Mouse (Mus musculus) C2C12 (cell line): ENCODE results near the gene Igfbp5.

Source experiments
- CEBPB ChIP-seq: IDR thresholded peaks from one replicate; pipeline ENCODE4 v1.6.1; 2011; ENCODE audit warnings: low read depth, mild to moderate bottlenecking, control low read depth, moderate library complexity
- CTCF ChIP-seq: IDR thresholded peaks from one replicate; pipeline ENCODE4 v1.5.1; 2011; ENCODE audit not compliant: control insufficient read depth, insufficient read depth, insufficient read length
- MAX ChIP-seq: IDR thresholded peaks from one replicate; pipeline ENCODE4 v1.6.1; 2011; ENCODE audit warnings: mild to moderate bottlenecking, control low read depth
- MYOD1 ChIP-seq: IDR thresholded peaks from one replicate; pipeline ENCODE4 v1.6.1; 2011; ENCODE audit warnings: low read depth; ENCODE audit not compliant: control insufficient read depth, insufficient read length
- MYOG ChIP-seq: IDR thresholded peaks from one replicate; pipeline ENCODE4 v1.6.1; 2011; ENCODE audit not compliant: control insufficient read depth, insufficient read length; ENCODE audit errors: extremely low read depth
- USF1 ChIP-seq: IDR thresholded peaks from one replicate; pipeline ENCODE4 v1.6.1; 2011; ENCODE audit warnings: low read depth, mild to moderate bottlenecking, control low read depth, moderate library complexity

- TF ChIP-seq CTCF = no peak
- TF ChIP-seq MYOD1 = no peak
- no peak for TF ChIP-seq CEBPB
- TF ChIP-seq MAX = no peak
- no peak for TF ChIP-seq MYOG
- no peak for TF ChIP-seq USF1
Measured at GRCm38 (mm10) chr1:72869681-72870614, 4.7 kb downstream of the Igfbp5 start.
